Mouse (Mus musculus) spleen, adult 2 months (tissue): ENCODE results near the gene Ube4b. TPM values are rescaled to one million over a fixed set of nuclear protein-coding genes. Genes with fewer than 3 reads are reported as not detected.
A peak's percentile ranks its signal among the peaks of the same experiment; 100 is the strongest.
"Not testable (repeated sequence)": the region's sequence is repeated elsewhere in the genome, so short reads cannot be mapped to it uniquely, and the experiment has no call there.

Experiments
- DNase-seq, 2 experiments: peaks; one replicate each; pipeline versions ENCODE4 v3.0.0 to v3.0.0-alpha.2; 2012 to 2021; ENCODE audit warnings: low spot score in 2 of 2, low read depth in 1 of 2
- H3K27ac ChIP-seq: fragments of 200-500 bp; 2 replicates; pipeline ENCODE4 v1.5.1; 2012; ENCODE audit warnings: low read length, inconsistent platforms; ENCODE audit not compliant: insufficient read depth
- H3K27me3 ChIP-seq: fragments of 200-500 bp; 2 replicates; pipeline ENCODE4 v1.6.1; 2012; ENCODE audit warnings: mild to moderate bottlenecking, moderate library complexity, low read length, inconsistent platforms; ENCODE audit not compliant: control insufficient read depth, insufficient read depth
- H3K36me3 ChIP-seq: fragments of 200-500 bp; 2 replicates; pipeline ENCODE4 v1.6.1; 2012; ENCODE audit warnings: mild to moderate bottlenecking, low read length, inconsistent platforms; ENCODE audit not compliant: control insufficient read depth, insufficient read depth
- H3K4me1 ChIP-seq: fragments of 200-500 bp; 2 replicates; pipeline ENCODE4 v1.6.1; 2011; ENCODE audit warnings: inconsistent platforms; ENCODE audit not compliant: control insufficient read depth, insufficient read depth, insufficient read length
- H3K4me3 ChIP-seq: fragments of 200-500 bp; 2 replicates; pipeline ENCODE4 v1.5.1; 2011; ENCODE audit warnings: mild to moderate bottlenecking, inconsistent platforms; ENCODE audit not compliant: insufficient read depth, insufficient read length; ENCODE audit errors: extremely low read depth
- CTCF ChIP-seq: fragments of 200-500 bp; IDR thresholded peaks from 2 replicates; pipeline ENCODE4 v1.5.1; 2011; ENCODE audit warnings: mild to moderate bottlenecking, inconsistent platforms; ENCODE audit not compliant: insufficient read depth, insufficient read length, insufficient replicate concordance; ENCODE audit errors: extremely low read depth
- POLR2A ChIP-seq: fragments of 200-500 bp; IDR thresholded peaks from 2 replicates; pipeline ENCODE4 v1.6.1; 2011; ENCODE audit warnings: low read depth, low read length, inconsistent platforms
- WGBS: fragments of 180-500 bp; shearing (Covaris S2); methylation state at CpG from one replicate; pipeline ENCODE4 v1.1.7; 2018; 5-methylcytosine and 5-hydroxymethylcytosine counted together
- polyA plus RNA-seq: library from polyadenylated mRNA; depleted of rRNA; stranded (reverse); fragments of >200 nt; gene quantifications from 2 replicates; pipeline ENCODE4 v1.2.3, GENCODE M21; 2012

The Ube4b gene
- polyA plus RNA-seq, 1 experiment, result 36.6 TPM

- Histone ChIP-seq H3K4me1 (peaks cover 2% of the 10 kb centered on the region; the same call in 1 of the 2 replicates), H3K27ac (no peak overlapping the region), H3K4me3 (no peak overlapping the region), H3K27me3 (no peaks in the 10 kb centered on the region), H3K36me3 (no peaks in the 10 kb centered on the region)
- TF ChIP-seq CTCF (no peak), POLR2A (no peak)
- no peak for DNase-seq
- WGBS, result 88% methylated on average over 1 of the region's 1 CpGs
These were observed 19.8 kb upstream of the Ube4b start for GRCm38 (mm10) chr4:149446309-149446708.

- no peaks in the 10 kb centered on the region for H3K36me3 ChIP-seq
- H3K27me3 ChIP-seq, result no peaks in the 10 kb centered on the region
- TF ChIP-seq POLR2A (no peak), CTCF (no peak)
- H3K4me3 ChIP-seq, result no peak overlapping the region
- WGBS, result 16% methylated on average over 11 of the region's 11 CpGs
- H3K27ac ChIP-seq, result no peak overlapping the region
- DNase-seq, result no peak
- peaks cover 2% of the 10 kb centered on the region; the same call in 1 of the 2 replicates for H3K4me1 ChIP-seq
These were observed 19.3 kb upstream of the Ube4b start for GRCm38 (mm10) chr4:149445868-149446267.

- H3K27ac ChIP-seq, result 0 out of 2 replicates have a peak overlapping the region, but pooled peaks have one; percentile 1
- H3K4me3 ChIP-seq, result peak overlapping the region; percentile 31; the same call in 1 of the 2 replicates
- under 1% methylated on average over 36 of the region's 36 CpGs for WGBS
- TF ChIP-seq CTCF (peak; percentile 84), POLR2A (no peak)
- peaks cover 6% of the 10 kb centered on the region; the same call in 1 of the 2 replicates for H3K4me1 ChIP-seq
- H3K36me3 ChIP-seq, result no peaks in the 10 kb centered on the region
- no peaks in the 10 kb centered on the region for H3K27me3 ChIP-seq
- peak; percentile 75 to 79 for DNase-seq
These were observed 18.6 kb upstream of the Ube4b start for GRCm38 (mm10) chr4:149444964-149445701.

- no peak overlapping the region for H3K4me3 ChIP-seq
- 85% methylated on average over 1 of the region's 1 CpGs for WGBS
- no peak overlapping the region for H3K27ac ChIP-seq
- H3K36me3 ChIP-seq, result no peaks in the 10 kb centered on the region
- H3K4me1 ChIP-seq, result peaks cover 6% of the 10 kb centered on the region; the same call in 1 of the 2 replicates
- no peak for DNase-seq
- TF ChIP-seq POLR2A (no peak), CTCF (no peak)
- no peaks in the 10 kb centered on the region for H3K27me3 ChIP-seq
These were observed 17.9 kb upstream of the Ube4b start for GRCm38 (mm10) chr4:149444465-149444864.

DNA sequence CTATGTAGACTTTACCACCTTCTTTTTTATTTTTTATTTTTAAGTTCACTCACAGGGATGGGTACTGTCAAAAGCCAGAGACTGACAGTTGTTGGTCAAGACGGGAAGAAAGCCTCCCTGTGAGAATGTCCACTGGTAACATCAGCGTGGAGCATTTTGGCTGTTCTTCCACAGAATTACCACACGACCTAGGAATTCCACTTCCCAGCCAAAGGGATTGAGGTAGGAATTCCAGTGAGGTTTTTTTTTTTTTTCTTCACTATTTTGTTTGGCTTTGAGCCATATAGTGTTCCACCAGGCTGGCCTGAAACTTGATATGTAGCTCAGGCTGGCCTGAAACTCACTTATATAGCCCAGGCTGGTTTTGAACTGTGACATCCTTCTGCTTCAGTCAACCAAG, 15.9 kb upstream of the Ube4b start:
- no peak overlapping the region for H3K27ac ChIP-seq
- H3K4me1 ChIP-seq, result peaks cover 6% of the 10 kb centered on the region; the same call in 1 of the 2 replicates
- no peak for DNase-seq

DNA sequence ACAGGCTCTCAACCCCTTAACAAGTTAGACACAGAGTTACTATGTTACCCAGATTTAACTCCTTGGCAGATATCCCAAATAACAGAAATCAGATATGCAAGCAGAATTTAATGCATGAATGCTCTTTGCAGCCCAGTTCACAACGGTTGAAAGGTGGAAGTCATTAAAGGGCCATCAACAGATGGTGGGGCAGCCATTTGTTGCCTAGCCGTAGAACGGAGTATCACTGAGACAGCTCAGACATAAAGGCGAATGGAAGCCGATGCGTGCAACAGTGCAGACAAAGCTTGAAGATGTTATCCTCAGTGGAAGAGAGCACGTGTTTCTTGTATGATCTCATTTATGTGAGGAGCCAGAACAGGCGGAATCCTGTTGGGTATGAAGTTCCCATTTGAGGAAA, 14.0 kb upstream of the Ube4b start:
- 59% methylated on average over 8 of the region's 8 CpGs for whole genome bisulfite sequencing
- TF ChIP-seq POLR2A (no peak), CTCF (no peak)
- no peak overlapping the region for H3K27ac ChIP-seq
- DNase-seq, result no peak
- no peak overlapping the region for H3K4me3 ChIP-seq
- no peaks in the 10 kb centered on the region for H3K27me3 ChIP-seq
- peaks cover 6% of the 10 kb centered on the region; the same call in 1 of the 2 replicates for H3K4me1 ChIP-seq
- H3K36me3 ChIP-seq, result no peaks in the 10 kb centered on the region

More for the DNA sequence above, 15.9 kb upstream of the Ube4b start:
- 81% methylated on average over 3 of the region's 3 CpGs for WGBS
- H3K4me3 ChIP-seq, result no peak overlapping the region
- TF ChIP-seq CTCF (no peak), POLR2A (no peak)
- no peaks in the 10 kb centered on the region for H3K27me3 ChIP-seq
- H3K36me3 ChIP-seq, result no peaks in the 10 kb centered on the region

GRCm38 (mm10) chr4:149431887-149432286, 5.3 kb upstream of the Ube4b start:
- not testable (repeated sequence) for H3K4me1 ChIP-seq, H3K36me3 ChIP-seq, H3K4me3 ChIP-seq

More at GRCm38 (mm10) chr4:149431887-149432286, 5.3 kb upstream of the Ube4b start:
- 89% methylated on average over 1 of the region's 1 CpGs for WGBS
- DNase-seq, H3K27me3 ChIP-seq, H3K27ac ChIP-seq: not testable (repeated sequence)
